ENCODE assay signal across 16 mouse cellular contexts in genomic region chr15:87201055-87201454, GRCm38 (mm10).
A peak's percentile ranks its signal among the peaks of the same experiment; 100 is the strongest.
DNase-seq lines count a peak whose midpoint lies in the region; ATAC-seq and TF ChIP-seq lines count a peak whose summit lies in the region.
"Had no signal": no experiment of that assay in that cellular context is flagged by ENCODE, and none has a peak within 500 bp of the region (broad histone marks: within the 10 kb centered on the region; RNA-seq: fewer than 3 reads in every experiment).

No protein-coding gene starts in this region.

- H3K4me1 ChIP-seq in heart, embryonic 15.5 days (replicated peaks), result no peaks in the 10 kb centered on the region
- H3K4me1 ChIP-seq in hindbrain, embryonic 12.5 days, result peaks cover 25% of the 10 kb centered on the region

- no peak for DNase-seq in heart, postnatal 14 days
- peak; percentile 63 for DNase-seq in brain, embryonic 14.5 days (ENCODE audit: low read depth)
- DNase-seq in embryo, embryonic 10.5 days (ENCODE audit: low spot score), result peak; percentile 24
- no peak for DNase-seq in natural killer cell, adult 2 months (ENCODE audit: low spot score in 2 of 2)
- DNase-seq in left cerebral cortex, postnatal 25 days (ENCODE audit: low spot score in 2 of 2), result no peak
- DNase-seq: adrenal gland, adult 8-10 months; B cell, adult 2 months; heart, postnatal 36 days; kidney, adult 9 months; liver; lung, adult 2 months; right cerebral cortex, adult 18-20 months had no signal

- H3K4me2 ChIP-seq in heart, embryonic 15.5 days, result no peak overlapping the region
- no peak overlapping the region for H3K4me2 ChIP-seq in hindbrain, embryonic 12.5 days (replicated peaks)
- H3K4me2 ChIP-seq: embryonic facial prominence, embryonic 12.5 days had no signal

- no peak overlapping the region for H3K9ac ChIP-seq in heart, embryonic 15.5 days
- H3K9ac ChIP-seq in hindbrain, embryonic 12.5 days, result no peak overlapping the region
- H3K9ac ChIP-seq: embryonic facial prominence, embryonic 12.5 days had no signal

- intact Hi-C loops in heart, postnatal 14 days (cut with DNase I), result no loop called here
- intact Hi-C loops in left cerebral cortex, postnatal 25 days (cut with DNase I), result no loop called here

- 47% methylated on average over 7 of the region's 7 CpGs for WGBS in heart, embryonic 15.5 days
- 25% methylated on average over 7 of the region's 7 CpGs for WGBS in hindbrain, embryonic 12.5 days

- 0 out of 2 replicates have a peak, but pooled peaks have one; percentile 29 for ATAC-seq in heart, embryonic 15.5 days (replicated peaks; ENCODE audit: insufficient number of reproducible peaks, insufficient read depth, low FRiP score, low read depth)
- ATAC-seq in hindbrain, embryonic 12.5 days (ENCODE audit: low FRiP score), result peak; percentile 12; the same call in 1 of the 2 replicates
- no peak for ATAC-seq in megakaryocyte-erythroid progenitor cell, adult 5-6 weeks (replicated peaks; ENCODE audit: low FRiP score, low TSS enrichment, poor library complexity, severe bottlenecking)

- no peak overlapping the region for H3K4me3 ChIP-seq in heart, embryonic 15.5 days
- no peak overlapping the region for H3K4me3 ChIP-seq in hindbrain, embryonic 12.5 days
- H3K4me3 ChIP-seq: embryonic facial prominence, embryonic 12.5 days had no signal

- TF ChIP-seq POLR2A in brain, embryonic 14.5 days (IDR thresholded peaks at IDR 0.05; ENCODE audit: borderline replicate concordance, extremely low read depth, insufficient read depth, insufficient read length, poor library complexity, severe bottlenecking), result no peak

- no peaks in the 10 kb centered on the region for H3K36me3 ChIP-seq in heart, embryonic 15.5 days
- no peaks in the 10 kb centered on the region for H3K36me3 ChIP-seq in hindbrain, embryonic 12.5 days
- H3K36me3 ChIP-seq: embryonic facial prominence, embryonic 12.5 days had no signal

- H3K9me3 ChIP-seq in heart, embryonic 15.5 days (replicated peaks), result no peaks in the 10 kb centered on the region
- H3K9me3 ChIP-seq in hindbrain, embryonic 12.5 days (replicated peaks), result no peaks in the 10 kb centered on the region
- H3K9me3 ChIP-seq: embryonic facial prominence, embryonic 12.5 days had no signal

- no peak overlapping the region for H3K27ac ChIP-seq in heart, embryonic 15.5 days
- peak overlapping the region; percentile 40; the same call in 1 of the 2 replicates for H3K27ac ChIP-seq in hindbrain, embryonic 12.5 days
- H3K27ac ChIP-seq: embryonic facial prominence, embryonic 12.5 days had no signal

- H3K27me3 ChIP-seq in heart, embryonic 15.5 days, result no peaks in the 10 kb centered on the region
- H3K27me3 ChIP-seq in hindbrain, embryonic 12.5 days, result no peaks in the 10 kb centered on the region; the same call in 1 of the 2 replicates
- H3K27me3 ChIP-seq: embryonic facial prominence, embryonic 12.5 days had no signal

- no peak for TF ChIP-seq CTCF in brain, embryonic 14.5 days (IDR thresholded peaks at IDR 0.05; ENCODE audit: borderline replicate concordance, extremely low read depth, insufficient read depth, insufficient read length)

Comparison
In these comparisons a context has a peak if more than half of its experiments do, and no peak if none do; other contexts are left out.
1. DNase-seq: peak in brain, embryonic 14.5 days (single experiment) and embryo, embryonic 10.5 days (single experiment); none in heart, postnatal 14 days (0 of 2), natural killer cell, adult 2 months (0 of 2) and left cerebral cortex, postnatal 25 days (0 of 2).